ENCODE assay signal across 30 mouse cellular contexts in genomic region chr8:121552506-121552905, GRCm38 (mm10). TPM values are rescaled to one million over a fixed set of nuclear protein-coding genes. Genes with fewer than 3 reads are reported as not detected.
DNase-seq lines count a peak whose midpoint lies in the region; ATAC-seq and TF ChIP-seq lines count a peak whose summit lies in the region.
"Had no signal": no experiment of that assay in that cellular context is flagged by ENCODE, and none has a peak within 500 bp of the region (broad histone marks: within the 10 kb centered on the region; RNA-seq: fewer than 3 reads in every experiment).

No protein-coding gene starts in this region.

- H3K9ac ChIP-seq in hindbrain, embryonic 13.5 days, result no peak overlapping the region
- H3K9ac ChIP-seq: forebrain, embryonic 13.5 days; heart, embryonic 12.5 days; heart, embryonic 15.5 days; hindbrain, embryonic 15.5 days had no signal

- no peak overlapping the region for H3K4me3 ChIP-seq in gastrocnemius, adult 2 months
- peak overlapping the region; percentile 45; the same call in 1 of the 2 replicates for H3K4me3 ChIP-seq in E14TG2a.4 (replicated peaks; ENCODE audit: low read length)
- no peak overlapping the region for H3K4me3 ChIP-seq in hindbrain, embryonic 13.5 days
- H3K4me3 ChIP-seq: forebrain, embryonic 10.5 days; forebrain, embryonic 13.5 days; heart, embryonic 12.5 days; heart, embryonic 15.5 days; hindbrain, embryonic 15.5 days had no signal

- H3K36me3 ChIP-seq in E14TG2a.4 (ENCODE audit: insufficient read depth, low read length), result peaks cover 63% of the 10 kb centered on the region
- H3K36me3 ChIP-seq in hindbrain, embryonic 13.5 days, result peaks cover 68% of the 10 kb centered on the region

- H3K4me1 ChIP-seq in E14TG2a.4 (replicated peaks; ENCODE audit: low read depth, low read length), result peaks cover 66% of the 10 kb centered on the region
- no peaks in the 10 kb centered on the region for H3K4me1 ChIP-seq in hindbrain, embryonic 13.5 days (replicated peaks)
- H3K4me1 ChIP-seq: forebrain, embryonic 13.5 days; hindbrain, embryonic 15.5 days had no signal

- peak; percentile 50 for DNase-seq in gastrocnemius, adult 2 months
- DNase-seq in gastrocnemius, postnatal 10 days, result no peak
- DNase-seq in lung, adult 18-20 months, result peak; percentile 36 to 50
- DNase-seq in lung, postnatal 14 days, result no peak
- DNase-seq: adrenal gland, adult 8-10 months; adrenal gland, postnatal 25 days; cerebellum, adult 2 months; cerebellum, postnatal 10 days; heart, adult 18-20 months; heart, postnatal 10 days; heart, postnatal 4 days had no signal

- no peaks in the 10 kb centered on the region for H3K9me3 ChIP-seq in E14TG2a.4 (ENCODE audit: low read length)
- no peaks in the 10 kb centered on the region for H3K9me3 ChIP-seq in hindbrain, embryonic 13.5 days
- H3K9me3 ChIP-seq: forebrain, embryonic 10.5 days; forebrain, embryonic 13.5 days; heart, embryonic 12.5 days; heart, embryonic 15.5 days; hindbrain, embryonic 15.5 days had no signal

- no peak for ATAC-seq in hindbrain, embryonic 13.5 days (ENCODE audit: low FRiP score)
- ATAC-seq: activated CD4-positive, CD25-positive, alpha-beta regulatory T cell, adult 4 months; CD4-positive, CD25-positive, alpha-beta regulatory T cell, adult 4 months; forebrain, embryonic 13.5 days; forebrain, embryonic 16.5 days; intestine, postnatal 0 days had no signal

- peak overlapping the region; percentile 93 for H3K27ac ChIP-seq in gastrocnemius, adult 2 months
- no peak overlapping the region for H3K27ac ChIP-seq in hindbrain, embryonic 13.5 days
- H3K27ac ChIP-seq: forebrain, embryonic 10.5 days; forebrain, embryonic 13.5 days; heart, embryonic 15.5 days; hindbrain, embryonic 15.5 days had no signal

- no peak for TF ChIP-seq CTCF in gastrocnemius, adult 2 months (IDR thresholded peaks at IDR 0.05)
- no peak for TF ChIP-seq CTCF in E14TG2a.4 (conservative IDR thresholded peaks at IDR 0.05; ENCODE audit: low read length)

- WGBS in hindbrain, embryonic 13.5 days, result 91% methylated on average over 9 of the region's 9 CpGs

- no peaks in the 10 kb centered on the region for H3K27me3 ChIP-seq in E14TG2a.4 (ENCODE audit: insufficient read depth, low read length)
- H3K27me3 ChIP-seq in hindbrain, embryonic 13.5 days, result no peaks in the 10 kb centered on the region
- H3K27me3 ChIP-seq: forebrain, embryonic 13.5 days; heart, embryonic 12.5 days; heart, embryonic 15.5 days; hindbrain, embryonic 15.5 days had no signal

- no peak overlapping the region for H3K4me2 ChIP-seq in hindbrain, embryonic 13.5 days
- H3K4me2 ChIP-seq: forebrain, embryonic 13.5 days; heart, embryonic 12.5 days; heart, embryonic 15.5 days; hindbrain, embryonic 15.5 days had no signal

- intact Hi-C loops in gastrocnemius, adult 2 months (cut with DNase I), result no loop called here

RNA-seq across cellular contexts. Expression of gene 1700018B08Rik, which starts 8.4 kb away (rescaled TPM):
- not detected for total RNA-seq in gastrocnemius, adult 2 months (2021)
- total RNA-seq in gastrocnemius, postnatal 10 days (2021), result not detected
- polyA plus RNA-seq in hindbrain, embryonic 13.5 days (2015; fragmentation: Nextera tagmentation; extraction: Ambion mirVana), result not detected in 2 replicates
- total RNA-seq: adrenal gland, adult 8-10 months; adrenal gland, postnatal 25 days; gastrocnemius, adult 18-20 months; gastrocnemius, postnatal 36 days; heart, adult 18-20 months; heart, postnatal 10 days; heart, postnatal 4 days had no signal
- polyA plus RNA-seq: activated CD4-positive, CD25-positive, alpha-beta regulatory T cell, adult 4 months; brain, embryonic 14.5 days; C2C12; CD4-positive, CD25-positive, alpha-beta regulatory T cell, adult 4 months; cerebellum, adult 2 months; embryonic facial prominence, embryonic 11.5 days; embryonic facial prominence, embryonic 14.5 days; forebrain, embryonic 10.5 days; forebrain, embryonic 13.5 days; forebrain, embryonic 16.5 days; heart, embryonic 12.5 days; heart, embryonic 15.5 days; hindbrain, embryonic 11.5 days; hindbrain, embryonic 15.5 days; intestine, embryonic 14.5 days; intestine, postnatal 0 days had no signal

RNA-seq across cellular contexts. Expression of gene Fbxo31, which starts 26.1 kb away (rescaled TPM):
- total RNA-seq in gastrocnemius, adult 2 months (2021), result 100 to 1,000 TPM; 141 to 165 TPM
- total RNA-seq in gastrocnemius, postnatal 10 days (2021), result 10 to 100 TPM; 59.6 to 70.3 TPM
- polyA plus RNA-seq in hindbrain, embryonic 13.5 days (2015; fragmentation: Nextera tagmentation; extraction: Ambion mirVana), result 24.4 and 26.8 TPM in 2 replicates

RNA-seq across cellular contexts. Expression of gene Map1lc3b, which starts 37.7 kb away (rescaled TPM):
- total RNA-seq in gastrocnemius, adult 2 months (2021), result 100 to 1,000 TPM; 166 to 175 TPM
- 100 to 1,000 TPM; 101 to 106 TPM for total RNA-seq in gastrocnemius, postnatal 10 days (2021)
- polyA plus RNA-seq in hindbrain, embryonic 13.5 days (2015; fragmentation: Nextera tagmentation; extraction: Ambion mirVana), result 372 and 374 TPM in 2 replicates

Comparison
In these comparisons a context has a peak if more than half of its experiments do, and no peak if none do; other contexts are left out.
1. DNase-seq: peak in gastrocnemius, adult 2 months (single experiment) and lung, adult 18-20 months (2 of 2); none in gastrocnemius, postnatal 10 days (single experiment) and lung, postnatal 14 days (single experiment).